Mouse (Mus musculus): ENCODE results near the gene Myb. TPM values are rescaled to one million over a fixed set of nuclear protein-coding genes. Genes with fewer than 3 reads are reported as not detected.

Myb gene
- polyA plus RNA-seq (2015; fragmentation: Nextera tagmentation; extraction: Ambion mirVana): 2.9 and 3.0 TPM in 2 replicates

GRCm38 (mm10) chr10:21160537-21161358 is at the start of gene Myb:
TSS of gene Myb (minus strand) at chr10:21160984.
- peak within 1 kb of the TSS; percentile 9; the same call in 1 of the 2 replicates for H3K27ac ChIP-seq (ENCODE audit: low read depth, low read length)
- ATAC-seq: peak; percentile 55
- H3K4me3 ChIP-seq (ENCODE audit: low read depth, low read length): peak within 1 kb of the TSS; percentile 67
- no peak for TF ChIP-seq CTCF (IDR thresholded peaks at IDR 0.05; ENCODE audit: low read depth)
- under 1% methylated on average over 81 of the region's 86 CpGs for WGBS
- no peaks in the 10 kb centered on the region for H3K4me1 ChIP-seq (replicated peaks; ENCODE audit: control insufficient read depth, insufficient read depth, low read length)
- H3K36me3 ChIP-seq (ENCODE audit: control insufficient read depth, insufficient read depth): no peaks in the 10 kb centered on the region
- peaks cover 19% of the 10 kb centered on the region for H3K27me3 ChIP-seq (replicated peaks; ENCODE audit: control insufficient read depth, insufficient read depth, low read length)
- H3K9me3 ChIP-seq (ENCODE audit: control insufficient read depth): no peaks in the 10 kb centered on the region
- peak within 1 kb of the TSS; percentile 43 for H3K9ac ChIP-seq (ENCODE audit: low read depth, low read length)
- peak within 1 kb of the TSS; percentile 99 for H3K4me2 ChIP-seq (replicated peaks; ENCODE audit: low read depth)

DNA sequence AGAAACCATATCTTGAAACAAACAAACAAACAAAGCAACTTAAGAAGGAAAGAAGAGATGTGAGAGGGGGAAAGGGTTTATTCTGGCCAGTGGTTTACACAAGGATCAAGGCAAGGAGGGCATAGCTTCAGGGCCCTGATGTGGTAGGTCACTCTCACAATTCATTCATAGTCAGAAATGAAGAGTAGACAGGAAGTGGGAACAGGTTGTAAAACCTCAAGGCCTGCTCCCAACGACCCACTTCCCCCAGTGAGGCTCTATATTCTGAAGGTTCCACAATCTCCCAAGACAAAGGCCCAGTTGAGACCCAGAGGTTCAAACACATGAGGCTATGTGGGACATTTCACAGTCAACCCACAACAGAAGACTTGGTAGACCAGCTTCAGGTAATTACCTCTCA is 46.6 kb upstream of the Myb start:
- Histone ChIP-seq H3K36me3 (ENCODE audit: control insufficient read depth, insufficient read depth) (no peaks in the 10 kb centered on the region), H3K27me3 (replicated peaks; ENCODE audit: control insufficient read depth, insufficient read depth, low read length) (no peaks in the 10 kb centered on the region), H3K4me1 (replicated peaks; ENCODE audit: control insufficient read depth, insufficient read depth, low read length) (no peaks in the 10 kb centered on the region), H3K9ac (ENCODE audit: low read depth, low read length) (no peak overlapping the region), H3K9me3 (ENCODE audit: control insufficient read depth) (no peaks in the 10 kb centered on the region), H3K4me3 (ENCODE audit: low read depth, low read length) (no peak overlapping the region), H3K27ac (ENCODE audit: low read depth, low read length) (no peak overlapping the region), H3K4me2 (replicated peaks; ENCODE audit: low read depth) (no peak overlapping the region)
- no peak for TF ChIP-seq CTCF (IDR thresholded peaks at IDR 0.05; ENCODE audit: low read depth)
- WGBS: 42% methylated on average over 1 of the region's 1 CpGs
- no peak for ATAC-seq

GRCm38 (mm10) chr10:21206232-21206631 is 45.4 kb upstream of the Myb start:
- H3K4me2 ChIP-seq (replicated peaks; ENCODE audit: low read depth): no peak overlapping the region
- no peaks in the 10 kb centered on the region for H3K36me3 ChIP-seq (ENCODE audit: control insufficient read depth, insufficient read depth)
- no peak overlapping the region for H3K9ac ChIP-seq (ENCODE audit: low read depth, low read length)
- H3K27me3 ChIP-seq (replicated peaks; ENCODE audit: control insufficient read depth, insufficient read depth, low read length): no peaks in the 10 kb centered on the region
- H3K27ac ChIP-seq (ENCODE audit: low read depth, low read length): no peak overlapping the region
- H3K4me3 ChIP-seq (ENCODE audit: low read depth, low read length): no peak overlapping the region
- H3K4me1 ChIP-seq (replicated peaks; ENCODE audit: control insufficient read depth, insufficient read depth, low read length): no peaks in the 10 kb centered on the region
- TF ChIP-seq CTCF (IDR thresholded peaks at IDR 0.05; ENCODE audit: low read depth): no peak
- no peak for ATAC-seq
- WGBS: 69% methylated on average over 2 of the region's 2 CpGs
- no peaks in the 10 kb centered on the region for H3K9me3 ChIP-seq (ENCODE audit: control insufficient read depth)

GRCm38 (mm10) chr10:21204496-21205085 is 43.8 kb upstream of the Myb start:
- TF ChIP-seq CTCF (IDR thresholded peaks at IDR 0.05; ENCODE audit: low read depth): no peak
- H3K4me3 ChIP-seq (ENCODE audit: low read depth, low read length): no peak overlapping the region
- no peaks in the 10 kb centered on the region for H3K27me3 ChIP-seq (replicated peaks; ENCODE audit: control insufficient read depth, insufficient read depth, low read length)
- no peaks in the 10 kb centered on the region for H3K36me3 ChIP-seq (ENCODE audit: control insufficient read depth, insufficient read depth)
- H3K4me2 ChIP-seq (replicated peaks; ENCODE audit: low read depth): no peak overlapping the region
- H3K27ac ChIP-seq (ENCODE audit: low read depth, low read length): no peak overlapping the region
- 82% methylated on average over 10 of the region's 10 CpGs for WGBS
- no peaks in the 10 kb centered on the region for H3K4me1 ChIP-seq (replicated peaks; ENCODE audit: control insufficient read depth, insufficient read depth, low read length)
- no peaks in the 10 kb centered on the region for H3K9me3 ChIP-seq (ENCODE audit: control insufficient read depth)
- ATAC-seq: no peak
- H3K9ac ChIP-seq (ENCODE audit: low read depth, low read length): no peak overlapping the region

- Histone ChIP-seq H3K4me2 (replicated peaks; ENCODE audit: low read depth) (no peak overlapping the region), H3K27me3 (replicated peaks; ENCODE audit: control insufficient read depth, insufficient read depth, low read length) (no peaks in the 10 kb centered on the region), H3K4me3 (ENCODE audit: low read depth, low read length) (no peak overlapping the region), H3K27ac (ENCODE audit: low read depth, low read length) (no peak overlapping the region), H3K36me3 (ENCODE audit: control insufficient read depth, insufficient read depth) (no peaks in the 10 kb centered on the region), H3K9ac (ENCODE audit: low read depth, low read length) (no peak overlapping the region), H3K4me1 (replicated peaks; ENCODE audit: control insufficient read depth, insufficient read depth, low read length) (no peaks in the 10 kb centered on the region), H3K9me3 (ENCODE audit: control insufficient read depth) (no peaks in the 10 kb centered on the region)
- WGBS: 86% methylated on average over 5 of the region's 5 CpGs
- no peak for TF ChIP-seq CTCF (IDR thresholded peaks at IDR 0.05; ENCODE audit: low read depth)
- ATAC-seq: no peak
Measured at GRCm38 (mm10) chr10:21203886-21204285, 43.1 kb upstream of the Myb start.

DNA sequence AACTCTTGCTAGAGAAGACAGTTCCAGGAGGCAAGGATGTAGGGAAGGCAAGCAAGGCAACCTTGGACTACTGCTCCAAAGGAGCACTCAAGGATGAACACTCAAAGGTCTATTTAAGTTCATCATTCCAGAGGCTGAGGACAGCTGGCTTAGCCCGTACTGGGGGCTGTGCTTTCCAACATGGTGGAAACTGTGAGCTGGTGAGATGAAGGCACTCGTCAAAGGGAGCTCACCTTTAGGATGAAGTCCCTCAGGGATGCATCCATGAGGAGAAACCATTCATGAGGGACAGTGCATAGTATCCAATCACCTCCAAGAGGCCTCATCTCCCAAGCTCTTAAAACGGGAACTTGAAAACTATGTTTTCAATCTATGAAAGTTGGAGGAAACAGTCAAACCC is 42.7 kb upstream of the Myb start:
- no peak overlapping the region for H3K27ac ChIP-seq (ENCODE audit: low read depth, low read length)
- TF ChIP-seq CTCF (IDR thresholded peaks at IDR 0.05; ENCODE audit: low read depth): no peak
- no peaks in the 10 kb centered on the region for H3K36me3 ChIP-seq (ENCODE audit: control insufficient read depth, insufficient read depth)
- H3K27me3 ChIP-seq (replicated peaks; ENCODE audit: control insufficient read depth, insufficient read depth, low read length): no peaks in the 10 kb centered on the region
- H3K4me1 ChIP-seq (replicated peaks; ENCODE audit: control insufficient read depth, insufficient read depth, low read length): no peaks in the 10 kb centered on the region
- 92% methylated on average over 3 of the region's 3 CpGs for WGBS
- H3K9me3 ChIP-seq (ENCODE audit: control insufficient read depth): no peaks in the 10 kb centered on the region
- no peak overlapping the region for H3K4me2 ChIP-seq (replicated peaks; ENCODE audit: low read depth)
- no peak overlapping the region for H3K9ac ChIP-seq (ENCODE audit: low read depth, low read length)
- ATAC-seq: no peak
- H3K4me3 ChIP-seq (ENCODE audit: low read depth, low read length): no peak overlapping the region
